Mouse (Mus musculus) testis, adult 2 months (tissue): Measurements from ENCODE around the gene Alad. TPM values are rescaled to one million over a fixed set of nuclear protein-coding genes. Genes with fewer than 3 reads are reported as not detected.
"Not testable (repeated sequence)": the region's sequence is repeated elsewhere in the genome, so short reads cannot be mapped to it uniquely, and the experiment has no call there.

Source experiments
- H3K27ac ChIP-seq: fragments of 200-500 bp; 2 replicates; pipeline ENCODE4 v1.5.1; 2012; ENCODE audit warnings: low read depth, low read length; ENCODE audit not compliant: control insufficient read depth, insufficient read depth
- H3K27me3 ChIP-seq: fragments of 200-500 bp; 2 replicates; pipeline ENCODE4 v1.6.1; 2012; ENCODE audit warnings: mild to moderate bottlenecking, low read length, moderate library complexity; ENCODE audit not compliant: control insufficient read depth, insufficient read depth
- H3K36me3 ChIP-seq: fragments of 200-500 bp; 2 replicates; pipeline ENCODE4 v1.6.1; 2012; ENCODE audit warnings: mild to moderate bottlenecking, low read length; ENCODE audit not compliant: control insufficient read depth, insufficient read depth
- H3K4me1 ChIP-seq: fragments of 200-500 bp; 2 replicates; pipeline ENCODE4 v1.6.1; 2012; ENCODE audit warnings: low read length; ENCODE audit not compliant: control insufficient read depth, insufficient read depth
- H3K4me3 ChIP-seq: fragments of 200-500 bp; 2 replicates; pipeline ENCODE4 v1.5.1; 2012; ENCODE audit warnings: low read depth, mild to moderate bottlenecking, low read length, moderate library complexity, mixed read lengths; ENCODE audit not compliant: control insufficient read depth
- CTCF ChIP-seq: fragments of 200-500 bp; IDR thresholded peaks from 2 replicates; pipeline ENCODE4 v1.5.1; 2012; ENCODE audit warnings: low read depth, mild to moderate bottlenecking, inconsistent platforms, low read length, moderate library complexity; ENCODE audit not compliant: control insufficient read depth, insufficient read depth, insufficient replicate concordance
- POLR2A ChIP-seq: fragments of 200-500 bp; IDR thresholded peaks from 2 replicates; pipeline ENCODE4 v1.6.1; 2012; ENCODE audit warnings: low read depth, mild to moderate bottlenecking, inconsistent platforms, low read length, moderate library complexity; ENCODE audit not compliant: control insufficient read depth
- polyA plus RNA-seq: library from polyadenylated mRNA; depleted of rRNA; stranded (reverse); fragments of >200 nt; gene quantifications from 2 replicates; pipeline ENCODE4 v1.2.3, GENCODE M21; 2012

Alad gene
- polyA plus RNA-seq, 1 experiment = 57.5 TPM

DNA sequence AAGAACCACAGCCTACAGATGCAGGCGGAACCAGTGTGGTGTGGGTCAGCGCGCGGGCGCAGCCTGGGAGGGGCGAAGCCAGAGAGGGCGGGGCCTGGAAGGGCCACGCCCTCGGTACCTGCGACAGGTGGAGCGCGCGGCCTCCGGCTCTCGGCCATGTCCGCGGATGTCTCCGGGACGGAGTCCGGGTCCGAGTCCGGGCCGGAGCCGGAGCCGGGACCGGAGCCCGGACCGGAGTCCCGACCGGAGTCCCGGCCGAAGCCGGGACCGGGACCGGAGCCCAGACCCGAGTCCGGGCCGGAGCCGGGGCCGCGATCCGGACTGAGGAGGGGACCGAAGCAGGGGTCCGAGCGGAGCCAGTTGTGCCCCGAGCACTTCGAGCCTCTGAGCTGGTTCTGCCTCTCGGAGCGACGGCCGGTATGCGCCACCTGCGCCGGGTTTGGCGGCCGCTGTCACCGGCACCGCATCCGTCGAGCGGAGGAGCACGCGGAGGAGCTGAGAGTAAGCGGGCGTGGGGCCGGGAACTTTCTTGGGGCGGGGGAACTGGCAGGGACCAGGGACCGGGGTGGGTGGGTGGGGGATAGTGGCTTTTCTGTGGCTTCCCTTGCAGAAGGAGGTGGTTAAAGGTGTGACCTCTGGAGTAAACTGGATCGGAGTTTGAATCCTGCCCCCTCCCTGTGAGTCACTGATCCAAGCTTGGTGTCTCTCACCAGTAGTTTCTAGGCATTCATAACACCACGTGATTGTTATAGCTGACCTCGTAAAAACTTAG lies 39.6 kb downstream of the Alad start, which contains the start of gene Bspry:
Gene Bspry, plus strand, starts transcription at position 117 of the 772 bp plus-strand sequence.
- Histone ChIP-seq H3K27me3 (no peaks in the 10 kb centered on the region), H3K27ac (peak within 1 kb of the TSS; percentile 32; the same call in 1 of the 2 replicates), H3K4me1 (peaks cover 8% of the 10 kb centered on the region), H3K36me3 (no peaks in the 10 kb centered on the region; the same call in 1 of the 2 replicates), H3K4me3 (peak within 1 kb of the TSS; percentile 87)
- TF ChIP-seq CTCF = no peak
- TF ChIP-seq POLR2A = peak; percentile 63

GRCm38 (mm10) chr4:62479593-62479936 lies 40.2 kb downstream of the Alad start:
- 0 out of 2 replicates have a peak, but pooled peaks have one; percentile 3 for TF ChIP-seq CTCF

DNA sequence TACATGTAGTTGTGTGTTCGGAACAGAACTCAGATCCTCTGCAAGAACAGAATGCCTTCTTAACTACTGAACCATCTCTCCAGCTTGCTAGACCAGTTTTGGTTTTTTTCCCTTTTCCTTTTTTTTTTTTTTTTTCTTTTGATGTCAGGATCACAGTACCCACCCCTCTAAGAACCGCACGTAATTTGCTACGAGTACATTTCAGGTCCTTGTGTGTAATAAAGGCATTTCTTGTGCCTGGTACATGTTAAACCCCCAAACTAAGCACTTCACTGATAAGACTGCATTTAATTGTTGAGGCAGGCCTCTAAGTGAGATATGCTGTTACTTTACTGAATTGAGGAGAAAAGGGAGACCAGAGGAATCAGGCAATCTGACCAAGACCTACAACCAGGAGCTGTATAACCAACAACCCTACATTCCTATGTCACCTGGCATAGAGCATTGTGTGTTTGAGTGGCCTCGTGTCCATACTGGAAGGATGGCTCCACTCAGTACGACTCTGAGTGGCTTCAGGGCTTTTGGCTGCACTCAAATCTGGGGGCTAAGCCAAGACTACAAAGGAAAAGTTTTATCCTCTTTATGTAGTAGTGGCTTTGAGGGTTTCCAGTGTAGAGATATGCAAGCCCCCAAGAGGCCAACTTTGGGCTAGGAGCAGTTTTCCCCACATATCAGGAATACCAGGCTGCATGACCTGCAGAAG lies 42.0 kb downstream of the Alad start:
- Histone ChIP-seq H3K36me3 (no peaks in the 10 kb centered on the region), H3K27me3 (no peaks in the 10 kb centered on the region), H3K27ac (no peak overlapping the region), H3K4me1 (peaks cover 8% of the 10 kb centered on the region), H3K4me3 (no peak overlapping the region)
- TF ChIP-seq POLR2A (no peak), CTCF (no peak)

More at GRCm38 (mm10) chr4:62479593-62479936, 40.2 kb downstream of the Alad start:
- not testable (repeated sequence) for H3K27me3 ChIP-seq, H3K4me1 ChIP-seq, H3K27ac ChIP-seq, H3K36me3 ChIP-seq
- peak overlapping the region; percentile 87 for H3K4me3 ChIP-seq

DNA sequence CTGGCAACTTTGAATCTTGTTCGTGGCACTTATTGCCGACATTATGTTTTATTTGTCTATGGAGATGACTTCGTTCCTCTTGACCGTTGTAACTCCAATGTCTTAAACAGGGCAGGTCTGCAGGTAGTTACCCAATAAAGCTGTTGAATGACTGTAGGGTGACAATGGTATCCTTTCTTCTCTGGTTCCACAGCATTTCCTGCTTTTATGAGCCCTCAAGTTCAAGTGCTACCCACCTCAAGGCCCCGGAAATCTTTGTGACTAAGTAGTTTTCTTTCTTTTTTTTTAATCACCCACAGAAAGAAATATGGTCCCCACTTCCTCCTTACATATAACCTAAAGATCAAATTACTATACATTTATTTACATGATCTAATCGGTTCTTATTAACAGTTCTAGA lies 43.9 kb downstream of the Alad start:
- Histone ChIP-seq H3K36me3 (no peaks in the 10 kb centered on the region), H3K27ac (no peak overlapping the region), H3K4me1 (peaks cover 7% of the 10 kb centered on the region), H3K4me3 (no peak overlapping the region), H3K27me3 (no peaks in the 10 kb centered on the region)
- TF ChIP-seq CTCF (no peak), POLR2A (no peak)

GRCm38 (mm10) chr4:62475131-62475530 lies 44.6 kb downstream of the Alad start:
- H3K27ac ChIP-seq = no peak overlapping the region
- H3K4me3 ChIP-seq = no peak overlapping the region
- H3K36me3 ChIP-seq = no peaks in the 10 kb centered on the region
- H3K27me3 ChIP-seq = no peaks in the 10 kb centered on the region
- H3K4me1 ChIP-seq = peaks cover 3% of the 10 kb centered on the region
- TF ChIP-seq POLR2A (no peak), CTCF (no peak)

DNA sequence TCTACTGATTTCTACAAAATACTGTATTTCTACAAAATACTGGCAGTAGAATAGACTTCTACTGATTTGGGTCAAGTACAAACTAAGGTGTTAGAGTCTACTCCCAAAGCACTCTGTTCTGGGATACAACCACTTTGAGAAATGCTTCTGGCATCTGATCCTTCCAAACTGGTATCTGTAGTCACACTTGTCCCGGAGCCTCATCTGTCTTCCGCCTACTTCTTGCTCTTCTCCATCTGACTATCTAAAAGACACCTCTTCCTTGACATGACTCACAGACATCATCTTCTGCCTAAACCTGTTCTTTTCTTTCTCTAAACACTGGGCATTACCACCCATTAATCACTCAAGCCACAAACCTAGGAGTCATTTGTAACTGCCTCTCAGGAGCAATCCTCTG lies 47.6 kb downstream of the Alad start:
- Histone ChIP-seq H3K36me3 (peaks cover 2% of the 10 kb centered on the region; the same call in 1 of the 2 replicates), H3K27ac (no peak overlapping the region), H3K27me3 (no peaks in the 10 kb centered on the region), H3K4me1 (no peaks in the 10 kb centered on the region), H3K4me3 (no peak overlapping the region)
- no peak for TF ChIP-seq POLR2A
- TF ChIP-seq CTCF = no peak

DNA sequence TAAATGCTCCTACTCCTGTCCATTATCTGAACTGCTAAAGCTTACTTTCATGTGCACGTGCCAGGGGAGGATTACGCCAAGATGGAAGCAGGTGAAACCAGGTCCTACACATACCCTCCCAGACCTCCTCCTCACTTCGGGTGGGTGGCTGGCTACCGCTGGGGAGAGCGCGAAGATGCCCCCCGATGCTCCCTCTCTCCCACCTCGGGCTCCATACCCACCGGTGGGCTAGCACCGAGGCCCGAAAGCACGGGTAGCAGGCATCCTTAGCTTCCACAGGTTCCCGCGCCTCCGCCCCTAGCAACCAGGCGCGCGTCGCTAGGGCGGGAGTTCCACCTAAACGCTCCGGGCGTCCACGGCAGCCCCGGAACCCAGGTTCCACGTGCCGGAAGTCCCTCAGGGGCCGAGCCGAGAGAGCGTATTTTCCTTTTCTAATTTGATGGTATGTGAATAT lies 49.1 kb downstream of the Alad start, which contains the start of gene Wdr31:
Gene Wdr31, minus strand, starts transcription at position 299 of the 454 bp plus-strand sequence.
- no peak for TF ChIP-seq CTCF
- TF ChIP-seq POLR2A = peak; percentile 58; the same call in 1 of the 2 replicates
- Histone ChIP-seq H3K36me3 (peaks cover 2% of the 10 kb centered on the region; the same call in 1 of the 2 replicates), H3K4me1 (no peaks in the 10 kb centered on the region), H3K27me3 (no peaks in the 10 kb centered on the region), H3K4me3 (peak within 1 kb of the TSS; percentile 92), H3K27ac (peak within 1 kb of the TSS; percentile 73)
